Mouse (Mus musculus): ENCODE data around the gene Gm9833.

- no peak for TF ChIP-seq CTCF (conservative IDR thresholded peaks at IDR 0.05 in 1 of 2, IDR thresholded peaks at IDR 0.05 in 1 of 2; ENCODE audit: low read depth in 2 of 2, low read length in 2 of 2)
- TF ChIP-seq EP300 (IDR thresholded peaks at IDR 0.05; ENCODE audit: low read length): no peak
- TF ChIP-seq GABPA (IDR thresholded peaks at IDR 0.05; ENCODE audit: insufficient replicate concordance, low read depth, low read length): no peak
- no peak for TF ChIP-seq MAFK (IDR thresholded peaks at IDR 0.05; ENCODE audit: insufficient replicate concordance, low read length)
- no peak for TF ChIP-seq TBP (conservative IDR thresholded peaks at IDR 0.05; ENCODE audit: low read depth, low read length)
- TF ChIP-seq TCF12 (IDR thresholded peaks at IDR 0.05; ENCODE audit: low read depth, low read length): no peak
- no peak for TF ChIP-seq KAT2A (IDR thresholded peaks at IDR 0.05; ENCODE audit: insufficient replicate concordance, low read length)
- TF ChIP-seq ZKSCAN1 (IDR thresholded peaks at IDR 0.05; ENCODE audit: borderline replicate concordance, low read depth, low read length): no peak
- no peak for TF ChIP-seq JUND (conservative IDR thresholded peaks at IDR 0.05; ENCODE audit: low read depth, low read length)
- TF ChIP-seq POLR2A (IDR thresholded peaks at IDR 0.05; ENCODE audit: low read depth, low read length): no peak
- no peak for TF ChIP-seq USF1 (IDR thresholded peaks at IDR 0.05; ENCODE audit: low read depth, low read length)
Observed at GRCm38 (mm10) chr3:10082545-10083062, 5.3 kb upstream of the Gm9833 start.

Measured in CH12.LX (cell line).